Mouse (Mus musculus) brain, embryonic 14.5 days (tissue): ENCODE data around the gene Gm10260. TPM values are rescaled to one million over a fixed set of nuclear protein-coding genes. Genes with fewer than 3 reads are reported as not detected.

Experiments
- DNase-seq: peaks from one replicate; pipeline ENCODE4 v3.0.0-alpha.2; 2011; ENCODE audit warnings: low read depth
- CTCF ChIP-seq: fragments of 200-500 bp; IDR thresholded peaks from 2 replicates; pipeline ENCODE4 v1.5.1; 2012; ENCODE audit warnings: inconsistent platforms, mild to moderate bottlenecking, moderate library complexity, borderline replicate concordance; ENCODE audit not compliant: insufficient read depth, insufficient read length; ENCODE audit errors: extremely low read depth
- POLR2A ChIP-seq: fragments of 200-500 bp; IDR thresholded peaks from 2 replicates; pipeline ENCODE4 v1.6.1; 2012; ENCODE audit warnings: mild to moderate bottlenecking, inconsistent platforms, borderline replicate concordance; ENCODE audit not compliant: poor library complexity, insufficient read depth, insufficient read length, severe bottlenecking; ENCODE audit errors: extremely low read depth
- polyA plus RNA-seq: library from polyadenylated mRNA; depleted of rRNA; stranded (reverse); fragments of >200 nt; gene quantifications from 2 replicates; pipeline ENCODE4 v1.2.3, GENCODE M21; 2012

Gm10260 gene
- polyA plus RNA-seq, 1 experiment = 4.8 TPM

DNA sequence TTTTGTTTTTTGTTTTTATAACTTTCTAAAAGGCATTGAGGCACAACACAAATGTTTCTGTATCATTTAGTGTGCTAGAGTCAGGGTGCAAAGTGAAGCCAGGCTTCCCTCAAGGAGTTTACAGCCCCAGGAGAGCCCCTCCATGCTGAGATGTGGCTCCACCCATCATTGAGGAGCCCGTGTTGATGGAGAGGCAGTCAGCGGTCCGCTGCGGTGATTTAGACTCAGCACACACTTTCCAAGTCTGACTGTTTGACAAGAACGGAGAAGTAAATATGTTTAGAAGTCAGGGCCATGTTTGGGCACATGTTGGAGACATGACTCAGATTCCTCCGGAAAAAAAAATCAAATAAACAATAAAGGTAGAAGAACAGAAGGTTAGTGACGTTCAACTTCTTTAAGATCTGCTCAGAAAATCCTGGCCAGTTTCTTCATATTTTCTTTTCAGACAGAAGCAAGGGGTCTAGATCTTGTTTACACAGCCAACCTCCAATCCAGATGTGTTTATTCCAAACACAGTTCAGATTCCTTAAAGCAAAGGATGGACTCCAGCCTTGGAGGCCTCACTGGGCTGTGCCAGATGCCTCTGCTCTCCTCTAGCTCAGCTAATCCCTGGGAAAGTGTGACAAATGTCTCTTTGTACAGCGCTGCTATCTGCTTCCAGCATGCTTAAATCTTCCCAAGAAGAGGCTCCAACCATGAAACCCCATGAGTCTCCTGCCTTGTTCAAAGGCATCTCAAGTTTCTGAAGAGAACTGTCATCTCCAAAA lies 47.7 kb downstream of the Gm10260 start:
- TF ChIP-seq POLR2A (no peak), CTCF (no peak)
- no peak for DNase-seq

DNA sequence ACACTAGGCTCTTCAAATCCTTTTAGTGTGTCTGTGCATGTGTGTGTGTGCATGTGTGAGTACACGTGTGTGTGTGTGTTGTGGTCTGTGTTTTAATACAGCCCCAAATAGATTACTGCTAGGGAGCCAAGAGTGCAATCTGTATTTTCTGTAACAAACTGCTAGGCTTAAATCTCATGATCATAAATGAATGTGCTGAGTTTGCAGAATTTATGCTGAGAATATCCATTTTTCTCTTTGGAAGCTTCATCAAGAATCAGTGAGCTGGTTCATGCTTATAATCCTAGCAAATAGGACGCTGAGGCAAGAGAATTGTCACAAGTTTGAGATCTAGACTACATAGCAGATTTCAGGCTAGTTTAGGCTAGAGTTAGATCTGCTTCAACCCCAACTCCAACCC lies 48.9 kb downstream of the Gm10260 start:
- TF ChIP-seq POLR2A (no peak), CTCF (no peak)
- no peak for DNase-seq
